Mouse (Mus musculus) CH12.LX (cell line): ENCODE results near the gene Defb19. TPM values are rescaled to one million over a fixed set of nuclear protein-coding genes. Genes with fewer than 3 reads are reported as not detected.

Experiments used
- DNase-seq: peaks from one replicate; pipeline ENCODE4 v3.0.0-alpha.2; 2013; ENCODE audit errors: extremely low read depth
- H3K27ac ChIP-seq: 2 replicates; pipeline ENCODE4 v1.5.1; 2012; ENCODE audit warnings: low read depth, mild to moderate bottlenecking, control low read depth, moderate library complexity; ENCODE audit not compliant: insufficient read depth
- H3K27me3 ChIP-seq: replicated peaks from 2 replicates; pipeline ENCODE3; 2012; ENCODE audit warnings: inconsistent platforms
- H3K36me3 ChIP-seq, 2 experiments: replicated peaks in 1 of 2; 2 replicates each; pipeline versions ENCODE3 to v1.6.1; 2012; ENCODE audit warnings: inconsistent platforms in 1 of 2, low read length in 1 of 2, mild to moderate bottlenecking in 1 of 2, mixed read lengths in 1 of 2, moderate library complexity in 1 of 2; ENCODE audit not compliant: control insufficient read depth in 1 of 2, insufficient read depth in 1 of 2
- H3K4me1 ChIP-seq, 2 experiments: 2 replicates each; pipeline ENCODE4 v1.6.1; 2012; ENCODE audit warnings: inconsistent platforms in 1 of 2, moderate library complexity in 1 of 2; ENCODE audit not compliant: insufficient read depth in 2 of 2, control insufficient read depth in 1 of 2
- H3K4me2 ChIP-seq: 2 replicates; pipeline ENCODE4 v1.6.1; 2012; ENCODE audit warnings: low read depth, mild to moderate bottlenecking, control low read depth; ENCODE audit not compliant: poor library complexity, insufficient read depth, severe bottlenecking
- H3K4me3 ChIP-seq, 3 experiments: fragments of 150-350 bp in 1 of 3; sonication (generic) in 1 of 3; replicated peaks in 1 of 3; 2 replicates each; pipeline versions ENCODE3 to v1.5.1; 2011 to 2012; ENCODE audit warnings: low read depth in 2 of 3, low read length in 2 of 3, mild to moderate bottlenecking in 2 of 3, moderate library complexity in 2 of 3, control low read depth in 1 of 3, improper control_type of control experiment in 1 of 3, inconsistent platforms in 1 of 3, mixed read lengths in 1 of 3; ENCODE audit not compliant: poor library complexity in 1 of 3
- H3K79me2 ChIP-seq: replicated peaks from 2 replicates; pipeline ENCODE4 v1.6.1; 2012; ENCODE audit warnings: mild to moderate bottlenecking, moderate library complexity; ENCODE audit not compliant: control insufficient read depth, poor library complexity, insufficient read depth, severe bottlenecking; ENCODE audit errors: extremely low read depth
- H3K9ac ChIP-seq: 2 replicates; pipeline ENCODE4 v1.6.1; 2012; ENCODE audit warnings: low read depth, mild to moderate bottlenecking, control low read depth, moderate library complexity; ENCODE audit not compliant: insufficient read depth
- H3K9me3 ChIP-seq: replicated peaks from 2 replicates; pipeline ENCODE3; 2012; ENCODE audit warnings: low read length, inconsistent platforms, mixed read lengths
- BHLHE40 ChIP-seq: IDR thresholded peaks from 2 replicates; pipeline ENCODE4 v1.6.1; 2011; ENCODE audit warnings: mild to moderate bottlenecking, low read depth, low read length, improper control_type of control experiment
- CHD2 ChIP-seq: IDR thresholded peaks from 2 replicates; pipeline ENCODE4 v1.6.1; 2011; ENCODE audit warnings: low read length, improper control_type of control experiment
- EP300 ChIP-seq: IDR thresholded peaks from 2 replicates; pipeline ENCODE4 v1.6.1; 2011; ENCODE audit warnings: low read length, improper control_type of control experiment
- ETS1 ChIP-seq: conservative IDR thresholded peaks from 2 replicates; pipeline ENCODE4 v1.6.1; 2012; ENCODE audit warnings: low read depth, mild to moderate bottlenecking, inconsistent platforms, low read length, improper control_type of control experiment, moderate library complexity
- GABPA ChIP-seq: IDR thresholded peaks from 2 replicates; pipeline ENCODE4 v1.6.1; 2012; ENCODE audit warnings: low read depth, low read length, improper control_type of control experiment, inconsistent platforms; ENCODE audit not compliant: insufficient replicate concordance
- JUN ChIP-seq: IDR thresholded peaks from 2 replicates; pipeline ENCODE4 v1.6.1; 2011; ENCODE audit warnings: low read depth, mild to moderate bottlenecking, low read length, improper control_type of control experiment, moderate library complexity; ENCODE audit not compliant: insufficient read depth
- JUND ChIP-seq: conservative IDR thresholded peaks from 2 replicates; pipeline ENCODE4 v1.6.1; 2011; ENCODE audit warnings: low read depth, low read length, improper control_type of control experiment
- KAT2A ChIP-seq: IDR thresholded peaks from 2 replicates; pipeline ENCODE4 v1.6.1; 2012; ENCODE audit warnings: low read length, improper control_type of control experiment, inconsistent platforms; ENCODE audit not compliant: insufficient replicate concordance
- MAFK ChIP-seq: IDR thresholded peaks from 2 replicates; pipeline ENCODE4 v1.6.1; 2011; ENCODE audit warnings: low read length, improper control_type of control experiment; ENCODE audit not compliant: insufficient replicate concordance
- MAX ChIP-seq: IDR thresholded peaks from 2 replicates; pipeline ENCODE4 v1.6.1; 2011; ENCODE audit warnings: low read length, improper control_type of control experiment
- MXI1 ChIP-seq: IDR thresholded peaks from 2 replicates; pipeline ENCODE4 v1.6.1; 2011; ENCODE audit warnings: mild to moderate bottlenecking, low read depth, low read length, improper control_type of control experiment
- MYC ChIP-seq: IDR thresholded peaks from 2 replicates; pipeline ENCODE4 v1.6.1; 2011; ENCODE audit warnings: low read depth, mild to moderate bottlenecking, improper control_type of control experiment, low read length
- NRF1 ChIP-seq: IDR thresholded peaks from 2 replicates; pipeline ENCODE4 v1.6.1; 2014; ENCODE audit warnings: low read depth, mild to moderate bottlenecking, inconsistent platforms, low read length, improper control_type of control experiment, moderate library complexity
- POLR2A ChIP-seq: IDR thresholded peaks from 2 replicates; pipeline ENCODE4 v1.6.1; 2011; ENCODE audit warnings: low read depth, mild to moderate bottlenecking, improper control_type of control experiment, low read length
- POLR2AphosphoS2 ChIP-seq: IDR thresholded peaks from 2 replicates; pipeline ENCODE4 v1.6.1; 2011; ENCODE audit warnings: low read depth, low read length, improper control_type of control experiment
- RAD21 ChIP-seq: IDR thresholded peaks from 2 replicates; pipeline ENCODE4 v1.6.1; 2011; ENCODE audit warnings: low read depth, mild to moderate bottlenecking, low read length, improper control_type of control experiment, moderate library complexity
- RCOR1 ChIP-seq: conservative IDR thresholded peaks from 2 replicates; pipeline ENCODE4 v1.6.1; 2012; ENCODE audit warnings: low read depth, mild to moderate bottlenecking, inconsistent platforms, low read length, improper control_type of control experiment
- SIN3A ChIP-seq: IDR thresholded peaks from 2 replicates; pipeline ENCODE4 v1.6.1; 2012; ENCODE audit warnings: low read length, improper control_type of control experiment, inconsistent platforms
- SMC3 ChIP-seq: IDR thresholded peaks from 2 replicates; pipeline ENCODE4 v1.6.1; 2011; ENCODE audit warnings: low read depth, low read length, improper control_type of control experiment
- TBP ChIP-seq: conservative IDR thresholded peaks from 2 replicates; pipeline ENCODE4 v1.6.1; 2011; ENCODE audit warnings: low read depth, low read length, improper control_type of control experiment
- TCF12 ChIP-seq: IDR thresholded peaks from 2 replicates; pipeline ENCODE4 v1.6.1; 2014; ENCODE audit warnings: low read depth, mild to moderate bottlenecking, inconsistent platforms, low read length, improper control_type of control experiment
- UBTF ChIP-seq: IDR thresholded peaks from 2 replicates; pipeline ENCODE4 v1.6.1; 2012; ENCODE audit warnings: low read depth, mild to moderate bottlenecking, inconsistent platforms, low read length, improper control_type of control experiment, moderate library complexity
- USF1 ChIP-seq: IDR thresholded peaks from 2 replicates; pipeline ENCODE4 v1.6.1; 2014; ENCODE audit warnings: low read depth, mild to moderate bottlenecking, inconsistent platforms, low read length, improper control_type of control experiment
- USF2 ChIP-seq: conservative IDR thresholded peaks from 2 replicates; pipeline ENCODE4 v1.6.1; 2011; ENCODE audit warnings: low read depth, low read length, improper control_type of control experiment
- ZC3H11A ChIP-seq: IDR thresholded peaks from 2 replicates; pipeline ENCODE4 v1.6.1; 2012; ENCODE audit warnings: low read depth, mild to moderate bottlenecking, inconsistent platforms, low read length, improper control_type of control experiment
- ZKSCAN1 ChIP-seq: IDR thresholded peaks from 2 replicates; pipeline ENCODE4 v1.6.1; 2012; ENCODE audit warnings: low read depth, inconsistent platforms, low read length, improper control_type of control experiment, borderline replicate concordance
- ZNF384 ChIP-seq: IDR thresholded peaks from 2 replicates; pipeline ENCODE4 v1.6.1; 2012; ENCODE audit warnings: low read depth, low read length, improper control_type of control experiment, inconsistent platforms
- dilution Hi-C: fragments of 300-500 bp; cut with MboI; formaldehyde crosslinking; loops from 2 replicates; pipeline ENCODE4 v1.14.3; 2020; ENCODE audit warnings: low sequenced_read_pairs; ENCODE audit not compliant: extremely low pct_unique_long_range_greater_than_20kb, extremely low pct_ligation_motif_present
- in situ Hi-C: fragments of 300-500 bp; cut with MboI; formaldehyde crosslinking; loops from 3 replicates; pipeline ENCODE4 v1.14.3; 2019; ENCODE audit warnings: low sequenced_read_pairs, low pct_ligation_motif_present, low pct_unique_long_range_greater_than_20kb, mixed read lengths
- polyA plus RNA-seq: library from polyadenylated mRNA; unstranded; fragments of >175 nt; gene quantifications from 2 replicates; pipeline ENCODE4 v1.2.1, GENCODE M21; 2012; ENCODE audit warnings: low read depth; ENCODE audit not compliant: insufficient read length
- total RNA-seq, 2 experiments: library from RNA; depleted of rRNA; stranded (reverse); fragments of 300-350 nt in 1 of 2; fragments of >200 nt in 1 of 2; gene quantifications; 2 replicates each; pipeline ENCODE4 v1.2.3; 2012 to 2014

Defb19 gene
- total and polyA plus RNA-seq, 3 experiments, result not detected

- TF ChIP-seq POLR2A (no peak), MYC (no peak), TCF12 (no peak), BHLHE40 (no peak), USF1 (no peak), ETS1 (no peak), EP300 (no peak), ZC3H11A (no peak), MXI1 (no peak), JUND (no peak), POLR2AphosphoS2 (no peak), KAT2A (no peak), MAFK (no peak), NRF1 (no peak), RCOR1 (no peak), SMC3 (no peak), GABPA (no peak)
- H3K9ac ChIP-seq, result no peak overlapping the region
- no peak overlapping the region for H3K4me2 ChIP-seq
- no peaks in the 10 kb centered on the region for H3K9me3 ChIP-seq
- H3K4me1 ChIP-seq, result peaks cover 4 to 24% of the 10 kb centered on the region in 2 experiments
- H3K27me3 ChIP-seq, result no peaks in the 10 kb centered on the region
- DNase-seq, result no peak
- in situ Hi-C loops, result no loop called here
- no peak overlapping the region for H3K4me3 ChIP-seq
- H3K36me3 ChIP-seq, result peaks cover 0 to under 1% of the 10 kb centered on the region in 2 experiments
- no peaks in the 10 kb centered on the region for H3K79me2 ChIP-seq
- dilution Hi-C loops, result no loop called here
- no peak overlapping the region for H3K27ac ChIP-seq
Observed at GRCm38 (mm10) chr2:152629239-152629638, 49.1 kb upstream of the Defb19 start.

GRCm38 (mm10) chr2:152628066-152628465 lies 48.0 kb upstream of the Defb19 start:
- no peak for DNase-seq
- in situ Hi-C loops (no loop called here), dilution Hi-C loops (no loop called here)
- H3K79me2 ChIP-seq, result no peaks in the 10 kb centered on the region
- H3K4me2 ChIP-seq, result no peak overlapping the region
- no peaks in the 10 kb centered on the region for H3K36me3 ChIP-seq
- no peak overlapping the region for H3K4me3 ChIP-seq
- H3K27me3 ChIP-seq, result no peaks in the 10 kb centered on the region
- H3K27ac ChIP-seq, result no peak overlapping the region
- TF ChIP-seq ZNF384 (no peak), JUN (no peak), SMC3 (no peak), ETS1 (no peak), USF2 (no peak), UBTF (no peak), CHD2 (no peak), RAD21 (no peak), TBP (no peak), SIN3A (no peak), MAX (no peak), MYC (no peak), ZKSCAN1 (no peak)
- H3K9ac ChIP-seq, result no peak overlapping the region
- peaks cover 0 to 15% of the 10 kb centered on the region in 2 experiments; a peak in 2 of 4 replicates for H3K4me1 ChIP-seq
- H3K9me3 ChIP-seq, result no peaks in the 10 kb centered on the region
